Mouse (Mus musculus) cerebellum, adult 2 months (tissue): ENCODE results near the gene Cfi.

Source experiments
- CTCF ChIP-seq: fragments of 200-500 bp; IDR thresholded peaks from 2 replicates; pipeline ENCODE4 v1.5.1; 2011; ENCODE audit warnings: low read depth, mild to moderate bottlenecking, control low read depth, low read length, moderate library complexity, borderline replicate concordance; ENCODE audit not compliant: insufficient read depth
- POLR2A ChIP-seq: fragments of 200-500 bp; IDR thresholded peaks from 2 replicates; pipeline ENCODE4 v1.6.1; 2011; ENCODE audit warnings: low read length, control low read depth, borderline replicate concordance; ENCODE audit not compliant: insufficient read depth

DNA sequence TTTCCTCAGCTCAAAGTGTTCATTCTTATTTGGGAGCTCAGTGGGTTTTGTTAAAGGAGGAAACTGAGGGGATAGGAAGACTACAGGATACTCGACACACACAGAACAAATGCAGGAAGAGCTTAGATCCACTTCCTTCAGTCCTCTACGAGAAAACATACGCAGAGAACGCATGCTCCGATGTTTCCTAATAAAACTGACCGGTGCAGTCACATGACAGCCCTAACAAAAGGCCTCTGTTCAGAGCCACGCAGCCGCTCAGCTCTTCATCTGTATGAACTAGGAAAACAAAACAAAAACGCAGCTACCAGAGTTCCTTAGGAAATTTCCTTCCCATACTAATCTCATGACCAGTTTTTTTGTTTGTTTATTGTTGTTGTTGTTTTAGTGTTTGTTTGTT, 14.8 kb upstream of the Cfi start:
- no peak for TF ChIP-seq CTCF
- TF ChIP-seq POLR2A, result no peak
